25 mouse cellular contexts compared by ENCODE assay signal in the genomic region with DNA sequence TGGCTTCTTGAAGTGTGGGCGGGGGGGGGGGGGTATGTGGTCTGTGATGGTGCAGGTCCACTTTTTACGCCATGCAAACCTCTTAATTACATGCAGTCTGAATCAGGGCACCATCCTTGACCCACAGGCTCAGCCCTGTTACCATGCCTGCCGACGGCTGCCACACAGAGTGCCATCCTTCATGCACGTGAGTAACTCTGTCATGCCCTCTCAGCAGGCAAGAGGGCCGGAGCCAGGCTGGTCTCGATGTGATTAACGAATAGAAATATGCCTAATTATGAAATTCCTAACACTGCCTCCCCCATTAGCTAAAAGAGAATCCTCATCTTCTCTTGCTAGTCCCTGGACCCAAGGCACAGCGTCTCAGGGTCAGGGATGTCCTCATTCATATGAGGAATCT.
"Had no signal": no experiment of that assay in that cellular context is flagged by ENCODE, and none has a peak within 500 bp of the region (broad histone marks: within the 10 kb centered on the region; RNA-seq: fewer than 3 reads in every experiment).

No protein-coding gene starts in this region.

- H3K36me3 ChIP-seq: heart, embryonic 10.5 days; heart, embryonic 12.5 days; hindbrain, embryonic 10.5 days; hindbrain, embryonic 12.5 days; intestine, embryonic 15.5 days; limb, embryonic 10.5 days; limb, embryonic 12.5 days; liver, embryonic 13.5 days had no signal

- ATAC-seq: hindbrain, embryonic 16.5 days; inflammation-experienced regulatory T-cells, adult 6 months; intestine, embryonic 15.5 days; intestine, postnatal 0 days had no signal

- DNase-seq: gastrocnemius, adult 2 months; gastrocnemius, postnatal 10 days; gastrocnemius, postnatal 25 days; heart, postnatal 10 days; heart, postnatal 4 days; kidney, adult 18-20 months; kidney, adult 8-10 months; kidney, postnatal 10 days; kidney, postnatal 25 days; kidney, postnatal 4 days; liver; liver, embryonic 13.5 days had no signal

- H3K27ac ChIP-seq: gastrocnemius, adult 2 months; heart, embryonic 10.5 days; hindbrain, embryonic 10.5 days; hindbrain, embryonic 12.5 days; hindbrain, embryonic 14.5 days; intestine, embryonic 15.5 days; layer of hippocampus, adult 2 months; left cerebral cortex, adult 2 months; limb, embryonic 10.5 days; limb, embryonic 12.5 days; liver, embryonic 13.5 days had no signal

- H3K4me1 ChIP-seq: heart, embryonic 10.5 days; heart, embryonic 12.5 days; hindbrain, embryonic 12.5 days; intestine, embryonic 15.5 days; liver, embryonic 13.5 days had no signal

- H3K9me3 ChIP-seq: heart, embryonic 10.5 days; heart, embryonic 12.5 days; hindbrain, embryonic 10.5 days; hindbrain, embryonic 12.5 days; intestine, embryonic 15.5 days; limb, embryonic 10.5 days; limb, embryonic 12.5 days; liver, embryonic 13.5 days had no signal

- H3K27me3 ChIP-seq: heart, embryonic 12.5 days; hindbrain, embryonic 12.5 days; intestine, embryonic 15.5 days; liver, embryonic 13.5 days had no signal

- H3K4me3 ChIP-seq: gastrocnemius, adult 2 months; heart, embryonic 10.5 days; heart, embryonic 12.5 days; hindbrain, embryonic 10.5 days; hindbrain, embryonic 12.5 days; intestine, embryonic 15.5 days; layer of hippocampus, adult 2 months; left cerebral cortex, adult 2 months; limb, embryonic 10.5 days; limb, embryonic 12.5 days; liver, embryonic 13.5 days had no signal
